Mouse (Mus musculus) CH12.LX (cell line): ENCODE measurements around the gene Noto. TPM values are rescaled to one million over a fixed set of nuclear protein-coding genes. Genes with fewer than 3 reads are reported as not detected.

Experiments
- DNase-seq: peaks from one replicate; pipeline ENCODE4 v3.0.0-alpha.2; 2013; ENCODE audit errors: extremely low read depth
- H3K27ac ChIP-seq: 2 replicates; pipeline ENCODE4 v1.5.1; 2012; ENCODE audit warnings: low read depth, mild to moderate bottlenecking, control low read depth, moderate library complexity; ENCODE audit not compliant: insufficient read depth
- H3K27me3 ChIP-seq: replicated peaks from 2 replicates; pipeline ENCODE3; 2012; ENCODE audit warnings: inconsistent platforms
- H3K36me3 ChIP-seq, 2 experiments: replicated peaks in 1 of 2; 2 replicates each; pipeline versions ENCODE3 to v1.6.1; 2012; ENCODE audit warnings: inconsistent platforms in 1 of 2, low read length in 1 of 2, mild to moderate bottlenecking in 1 of 2, mixed read lengths in 1 of 2, moderate library complexity in 1 of 2; ENCODE audit not compliant: control insufficient read depth in 1 of 2, insufficient read depth in 1 of 2
- H3K4me1 ChIP-seq, 2 experiments: 2 replicates each; pipeline ENCODE4 v1.6.1; 2012; ENCODE audit warnings: inconsistent platforms in 1 of 2, moderate library complexity in 1 of 2; ENCODE audit not compliant: insufficient read depth in 2 of 2, control insufficient read depth in 1 of 2
- H3K4me2 ChIP-seq: 2 replicates; pipeline ENCODE4 v1.6.1; 2012; ENCODE audit warnings: low read depth, mild to moderate bottlenecking, control low read depth; ENCODE audit not compliant: poor library complexity, insufficient read depth, severe bottlenecking
- H3K4me3 ChIP-seq, 3 experiments: fragments of 150-350 bp in 1 of 3; sonication (generic) in 1 of 3; replicated peaks in 1 of 3; 2 replicates each; pipeline versions ENCODE3 to v1.5.1; 2011 to 2012; ENCODE audit warnings: low read depth in 2 of 3, low read length in 2 of 3, mild to moderate bottlenecking in 2 of 3, moderate library complexity in 2 of 3, control low read depth in 1 of 3, improper control_type of control experiment in 1 of 3, inconsistent platforms in 1 of 3, mixed read lengths in 1 of 3; ENCODE audit not compliant: poor library complexity in 1 of 3
- H3K79me2 ChIP-seq: replicated peaks from 2 replicates; pipeline ENCODE4 v1.6.1; 2012; ENCODE audit warnings: mild to moderate bottlenecking, moderate library complexity; ENCODE audit not compliant: control insufficient read depth, poor library complexity, insufficient read depth, severe bottlenecking; ENCODE audit errors: extremely low read depth
- H3K9ac ChIP-seq: 2 replicates; pipeline ENCODE4 v1.6.1; 2012; ENCODE audit warnings: low read depth, mild to moderate bottlenecking, control low read depth, moderate library complexity; ENCODE audit not compliant: insufficient read depth
- H3K9me3 ChIP-seq: replicated peaks from 2 replicates; pipeline ENCODE3; 2012; ENCODE audit warnings: low read length, inconsistent platforms, mixed read lengths
- CHD1 ChIP-seq: IDR thresholded peaks from 2 replicates; pipeline ENCODE4 v1.6.1; 2012; ENCODE audit warnings: low read depth, low read length, improper control_type of control experiment, inconsistent platforms
- CHD2 ChIP-seq: IDR thresholded peaks from 2 replicates; pipeline ENCODE4 v1.6.1; 2011; ENCODE audit warnings: low read length, improper control_type of control experiment
- CTCF ChIP-seq, 2 experiments: IDR thresholded peaks in 1 of 2; conservative IDR thresholded peaks in 1 of 2; 2 replicates each; pipeline ENCODE4 v1.5.1; 2011 to 2012; ENCODE audit warnings: low read depth in 2 of 2, low read length in 2 of 2, improper control_type of control experiment in 1 of 2, inconsistent platforms in 1 of 2, mild to moderate bottlenecking in 1 of 2, moderate library complexity in 1 of 2
- E2F4 ChIP-seq: IDR thresholded peaks from 2 replicates; pipeline ENCODE4 v1.6.1; 2011; ENCODE audit warnings: low read depth, low read length, improper control_type of control experiment; ENCODE audit not compliant: insufficient replicate concordance
- ELF1 ChIP-seq: IDR thresholded peaks from 2 replicates; pipeline ENCODE4 v1.6.1; 2014; ENCODE audit warnings: low read depth, mild to moderate bottlenecking, inconsistent platforms, low read length, improper control_type of control experiment
- IRF4 ChIP-seq: IDR thresholded peaks from 2 replicates; pipeline ENCODE4 v1.6.1; 2014; ENCODE audit warnings: low read depth, mild to moderate bottlenecking, inconsistent platforms, low read length, improper control_type of control experiment
- MEF2A ChIP-seq: IDR thresholded peaks from 2 replicates; pipeline ENCODE4 v1.6.1; 2014; ENCODE audit warnings: low read depth, mild to moderate bottlenecking, inconsistent platforms, low read length, improper control_type of control experiment, borderline replicate concordance
- MYC ChIP-seq: IDR thresholded peaks from 2 replicates; pipeline ENCODE4 v1.6.1; 2011; ENCODE audit warnings: low read depth, mild to moderate bottlenecking, improper control_type of control experiment, low read length
- RCOR1 ChIP-seq: conservative IDR thresholded peaks from 2 replicates; pipeline ENCODE4 v1.6.1; 2012; ENCODE audit warnings: low read depth, mild to moderate bottlenecking, inconsistent platforms, low read length, improper control_type of control experiment
- SIN3A ChIP-seq: IDR thresholded peaks from 2 replicates; pipeline ENCODE4 v1.6.1; 2012; ENCODE audit warnings: low read length, improper control_type of control experiment, inconsistent platforms
- SMC3 ChIP-seq: IDR thresholded peaks from 2 replicates; pipeline ENCODE4 v1.6.1; 2011; ENCODE audit warnings: low read depth, low read length, improper control_type of control experiment
- TCF12 ChIP-seq: IDR thresholded peaks from 2 replicates; pipeline ENCODE4 v1.6.1; 2014; ENCODE audit warnings: low read depth, mild to moderate bottlenecking, inconsistent platforms, low read length, improper control_type of control experiment
- UBTF ChIP-seq: IDR thresholded peaks from 2 replicates; pipeline ENCODE4 v1.6.1; 2012; ENCODE audit warnings: low read depth, mild to moderate bottlenecking, inconsistent platforms, low read length, improper control_type of control experiment, moderate library complexity
- USF1 ChIP-seq: IDR thresholded peaks from 2 replicates; pipeline ENCODE4 v1.6.1; 2014; ENCODE audit warnings: low read depth, mild to moderate bottlenecking, inconsistent platforms, low read length, improper control_type of control experiment
- ZKSCAN1 ChIP-seq: IDR thresholded peaks from 2 replicates; pipeline ENCODE4 v1.6.1; 2012; ENCODE audit warnings: low read depth, inconsistent platforms, low read length, improper control_type of control experiment, borderline replicate concordance
- ZMIZ1 ChIP-seq: IDR thresholded peaks from 2 replicates; pipeline ENCODE4 v1.6.1; 2012; ENCODE audit warnings: low read depth, mild to moderate bottlenecking, inconsistent platforms, low read length, improper control_type of control experiment
- dilution Hi-C: fragments of 300-500 bp; cut with MboI; formaldehyde crosslinking; loops from 2 replicates; pipeline ENCODE4 v1.14.3; 2020; ENCODE audit warnings: low sequenced_read_pairs; ENCODE audit not compliant: extremely low pct_unique_long_range_greater_than_20kb, extremely low pct_ligation_motif_present
- in situ Hi-C: fragments of 300-500 bp; cut with MboI; formaldehyde crosslinking; loops from 3 replicates; pipeline ENCODE4 v1.14.3; 2019; ENCODE audit warnings: low sequenced_read_pairs, low pct_ligation_motif_present, low pct_unique_long_range_greater_than_20kb, mixed read lengths
- polyA plus RNA-seq: library from polyadenylated mRNA; unstranded; fragments of >175 nt; gene quantifications from 2 replicates; pipeline ENCODE4 v1.2.1, GENCODE M21; 2012; ENCODE audit warnings: low read depth; ENCODE audit not compliant: insufficient read length
- total RNA-seq, 2 experiments: library from RNA; depleted of rRNA; stranded (reverse); fragments of 300-350 nt in 1 of 2; fragments of >200 nt in 1 of 2; gene quantifications; 2 replicates each; pipeline ENCODE4 v1.2.3; 2012 to 2014

Noto gene
- total and polyA plus RNA-seq, 3 experiments = not detected

- Histone ChIP-seq H3K27me3 (no peaks in the 10 kb centered on the region), H3K9ac (no peak overlapping the region), H3K4me1 (no peaks in the 10 kb centered on the region), H3K27ac (no peak overlapping the region), H3K36me3 (peaks cover 72 to 99% of the 10 kb centered on the region in 2 experiments), H3K4me2 (no peak overlapping the region), H3K9me3 (no peaks in the 10 kb centered on the region), H3K79me2 (no peaks in the 10 kb centered on the region), H3K4me3 (no peak overlapping the region)
- DNase-seq = no peak
- dilution Hi-C loops (no loop called here), in situ Hi-C loops (no loop called here)
- TF ChIP-seq MYC (no peak), ZMIZ1 (no peak), CHD1 (no peak)
These were observed 20.0 kb downstream of the Noto start for GRCm38 (mm10) chr6:85443488-85444233.

GRCm38 (mm10) chr6:85444266-85444965 lies 20.7 kb downstream of the Noto start:
- Histone ChIP-seq H3K9me3 (no peaks in the 10 kb centered on the region), H3K4me2 (no peak overlapping the region), H3K36me3 (peaks cover 65 to 94% of the 10 kb centered on the region in 2 experiments), H3K27ac (no peak overlapping the region), H3K79me2 (no peaks in the 10 kb centered on the region), H3K27me3 (no peaks in the 10 kb centered on the region), H3K9ac (no peak overlapping the region), H3K4me3 (no peak overlapping the region)
- in situ Hi-C loops = no loop called here
- dilution Hi-C loops = no loop called here
- DNase-seq = no peak
- TF ChIP-seq SMC3 (no peak), RCOR1 (no peak), USF1 (no peak), CTCF (conservative IDR thresholded peaks at IDR 0.05 in 1 of 2, IDR thresholded peaks at IDR 0.05 in 1 of 2; ENCODE audit: low read depth in 2 of 2, low read length in 2 of 2) (no peak)
- TF ChIP-seq, all 38 proteins: peak for 0
- H3K4me1 ChIP-seq = no peaks in the 10 kb centered on the region

- Histone ChIP-seq H3K27ac (no peak overlapping the region), H3K27me3 (no peaks in the 10 kb centered on the region), H3K9ac (no peak overlapping the region), H3K4me1 (peaks cover 0 to 2% of the 10 kb centered on the region in 2 experiments; a peak in 1 of 4 replicates), H3K4me3 (no peak overlapping the region), H3K9me3 (no peaks in the 10 kb centered on the region), H3K4me2 (no peak overlapping the region), H3K79me2 (no peaks in the 10 kb centered on the region), H3K36me3 (peaks cover 57 to 85% of the 10 kb centered on the region in 2 experiments)
- dilution Hi-C loops (no loop called here), in situ Hi-C loops (no loop called here)
- TF ChIP-seq RCOR1 (no peak), UBTF (no peak), CHD1 (no peak), ZKSCAN1 (no peak), IRF4 (no peak), TCF12 (no peak), CHD2 (no peak), SIN3A (no peak), E2F4 (no peak), MEF2A (no peak), ELF1 (no peak)
- DNase-seq = no peak
These were observed 21.6 kb downstream of the Noto start for GRCm38 (mm10) chr6:85445286-85445685.
